Mouse (Mus musculus) heart, embryonic 13.5 days (tissue): ENCODE data around the gene Dnah17. TPM values are rescaled to one million over a fixed set of nuclear protein-coding genes. Genes with fewer than 3 reads are reported as not detected.

Source experiments
- ATAC-seq: fragments of 200-750 bp; cut with Nextera tagmentation; 2 replicates; pipeline ENCODE4 v1.8.0; 2017; ENCODE audit warnings: moderate TSS enrichment; ENCODE audit not compliant: insufficient number of reproducible peaks, low FRiP score, low TSS enrichment; ENCODE audit errors: extremely low read depth
- H3K27ac ChIP-seq: fragments of 300-500 bp; sonication (generic); replicated peaks from 2 replicates; pipeline ENCODE4 v1.5.1; 2015; ENCODE audit warnings: moderate library complexity, mild to moderate bottlenecking, inconsistent platforms
- H3K27me3 ChIP-seq: fragments of 300-500 bp; sonication (generic); replicated peaks from 2 replicates; pipeline ENCODE4 v1.6.1; 2015; ENCODE audit warnings: mild to moderate bottlenecking, inconsistent platforms
- H3K36me3 ChIP-seq: fragments of 300-500 bp; sonication (generic); 2 replicates; pipeline ENCODE4 v1.6.1; 2015; ENCODE audit warnings: mild to moderate bottlenecking, inconsistent platforms
- H3K4me1 ChIP-seq: fragments of 300-500 bp; sonication (generic); 2 replicates; pipeline ENCODE4 v1.6.1; 2015; ENCODE audit warnings: inconsistent platforms
- H3K4me2 ChIP-seq: fragments of 300-500 bp; sonication (generic); 2 replicates; pipeline ENCODE4 v1.6.1; 2015; ENCODE audit warnings: inconsistent platforms, mild to moderate bottlenecking, moderate library complexity
- H3K4me3 ChIP-seq: fragments of 300-500 bp; sonication (generic); 2 replicates; pipeline ENCODE4 v1.5.1; 2015; ENCODE audit warnings: moderate library complexity, mild to moderate bottlenecking, inconsistent platforms
- H3K9ac ChIP-seq: fragments of 300-500 bp; sonication (generic); 2 replicates; pipeline ENCODE4 v1.6.1; 2015; ENCODE audit warnings: inconsistent platforms, mild to moderate bottlenecking, moderate library complexity
- H3K9me3 ChIP-seq: fragments of 300-500 bp; sonication (generic); 2 replicates; pipeline ENCODE4 v1.6.1; 2016; ENCODE audit warnings: inconsistent platforms
- WGBS: fragments of 180-500 bp; shearing (Covaris S2); methylation state at CpG from one replicate; pipeline ENCODE4 v1.1.7; 2015; ENCODE audit warnings: mixed read lengths; 5-methylcytosine and 5-hydroxymethylcytosine counted together
- polyA plus RNA-seq: library from polyadenylated mRNA; unstranded; fragments of >200 nt; fragmentation: Nextera tagmentation; extraction: Ambion mirVana; gene quantifications from 2 replicates; pipeline ENCODE4 v1.2.1, GENCODE M21; 2015

Gene Dnah17
- polyA plus RNA-seq, 1 experiment from 2014 or later, result 0.05 TPM

DNA sequence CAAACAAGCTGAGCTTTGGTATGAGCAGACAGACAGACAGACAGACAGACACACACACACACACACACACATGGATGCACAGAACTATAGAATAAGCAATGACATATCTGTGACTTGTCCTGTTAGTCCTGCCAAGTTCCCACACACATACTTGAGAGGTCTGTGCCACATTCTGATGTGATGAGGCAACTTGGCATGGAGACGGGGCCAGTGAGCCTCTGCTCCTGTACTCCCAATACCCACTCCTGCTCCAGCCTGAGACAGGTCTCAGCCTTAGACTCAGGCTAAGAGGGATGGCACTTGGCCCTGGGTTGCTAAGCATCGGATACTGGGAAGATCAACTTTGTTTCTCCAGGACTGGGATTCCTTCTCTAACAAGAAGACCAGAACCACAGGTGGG is 30.3 kb upstream of the Dnah17 start:
- no peak for ATAC-seq
- H3K9me3 ChIP-seq, result peaks cover 6% of the 10 kb centered on the region
- no peak overlapping the region for H3K4me3 ChIP-seq
- no peaks in the 10 kb centered on the region for H3K27me3 ChIP-seq
- H3K4me2 ChIP-seq, result peak overlapping the region; percentile 13; the same call in 1 of the 2 replicates
- peak overlapping the region; percentile 67 for H3K9ac ChIP-seq
- H3K27ac ChIP-seq, result peak overlapping the region; percentile 86
- peaks cover 55% of the 10 kb centered on the region for H3K4me1 ChIP-seq
- peaks cover 36% of the 10 kb centered on the region for H3K36me3 ChIP-seq
- 40% methylated on average over 2 of the region's 2 CpGs for WGBS

GRCm38 (mm10) chr11:118158753-118159152 is 28.3 kb upstream of the Dnah17 start:
- no peak overlapping the region for H3K4me2 ChIP-seq
- 55% methylated on average over 4 of the region's 4 CpGs for WGBS
- no peak overlapping the region for H3K4me3 ChIP-seq
- H3K4me1 ChIP-seq, result peaks cover 46% of the 10 kb centered on the region
- H3K36me3 ChIP-seq, result peaks cover 17% of the 10 kb centered on the region
- no peak overlapping the region for H3K9ac ChIP-seq
- no peak overlapping the region for H3K27ac ChIP-seq
- H3K9me3 ChIP-seq, result peaks cover 10% of the 10 kb centered on the region
- H3K27me3 ChIP-seq, result no peaks in the 10 kb centered on the region
- ATAC-seq, result no peak

GRCm38 (mm10) chr11:118156480-118157060 is 26.1 kb upstream of the Dnah17 start:
- peaks cover 10% of the 10 kb centered on the region for H3K9me3 ChIP-seq
- no peak overlapping the region for H3K9ac ChIP-seq
- no peak overlapping the region for H3K4me2 ChIP-seq
- no peak overlapping the region for H3K4me3 ChIP-seq
- H3K27ac ChIP-seq, result no peak overlapping the region
- H3K27me3 ChIP-seq, result no peaks in the 10 kb centered on the region
- 76% methylated on average over 8 of the region's 8 CpGs for WGBS
- peaks cover 6% of the 10 kb centered on the region; the same call in 1 of the 2 replicates for H3K36me3 ChIP-seq
- no peak for ATAC-seq
- peaks cover 50% of the 10 kb centered on the region for H3K4me1 ChIP-seq

DNA sequence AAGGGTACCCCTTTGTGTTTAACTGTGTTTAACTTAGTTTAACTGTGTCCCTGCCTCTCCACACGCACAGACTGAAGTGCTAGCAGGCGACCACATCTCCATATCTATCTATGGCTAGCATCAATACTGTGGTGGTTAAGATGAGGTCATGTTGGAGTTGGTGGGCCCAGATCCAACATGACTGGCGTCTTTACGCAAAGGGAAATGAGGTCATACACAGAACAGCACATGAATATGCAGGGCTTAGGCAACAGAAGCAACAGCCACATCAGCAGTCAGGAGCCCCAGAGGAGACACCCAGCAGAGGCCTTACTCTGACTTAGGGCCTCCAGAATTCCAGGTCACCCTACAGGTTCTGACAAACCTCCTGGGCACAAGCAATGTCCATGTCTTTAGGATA is 22.5 kb upstream of the Dnah17 start:
- Histone ChIP-seq H3K27ac (peak overlapping the region; percentile 52; the same call in 1 of the 2 replicates), H3K4me1 (peaks cover 58% of the 10 kb centered on the region), H3K9me3 (peaks cover 10% of the 10 kb centered on the region), H3K36me3 (peaks cover 6% of the 10 kb centered on the region; the same call in 1 of the 2 replicates), H3K9ac (no peak overlapping the region), H3K4me2 (no peak overlapping the region), H3K27me3 (no peaks in the 10 kb centered on the region), H3K4me3 (no peak overlapping the region)
- no peak for ATAC-seq
- 62% methylated on average over 4 of the region's 4 CpGs for WGBS

DNA sequence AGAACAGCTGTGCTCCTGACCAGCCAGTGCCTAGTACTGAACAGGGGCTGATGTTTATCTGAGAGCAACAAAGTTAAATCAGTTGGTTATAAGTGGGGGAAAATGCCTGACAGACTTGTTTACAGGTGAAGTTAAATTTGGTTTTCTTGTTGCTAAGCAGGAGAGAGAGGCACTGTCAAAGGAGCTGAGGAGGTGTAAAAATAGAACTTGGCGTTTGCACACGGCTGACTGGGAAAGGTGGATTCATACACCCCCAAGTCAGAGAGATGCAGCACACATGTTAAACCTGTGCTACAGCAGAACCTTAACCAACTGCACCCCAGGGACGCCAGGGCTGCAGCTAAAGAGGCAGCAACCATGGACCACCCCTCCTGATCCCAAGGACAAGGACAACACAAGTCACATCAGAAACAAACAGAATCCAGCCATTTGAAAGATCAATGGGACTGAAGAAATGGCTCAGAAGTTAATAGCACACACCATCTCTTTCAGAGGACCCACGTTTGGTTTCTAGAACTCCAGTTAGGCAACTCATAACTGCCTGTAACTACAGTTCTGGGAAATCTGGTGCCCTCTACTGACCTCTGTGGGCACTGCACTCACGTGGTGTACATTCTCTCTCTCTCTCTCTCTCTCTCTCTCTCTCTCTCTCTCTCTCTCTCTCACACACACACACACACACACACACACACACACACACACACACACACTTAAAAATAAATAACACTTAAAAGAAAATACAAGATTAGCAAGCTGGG is 21.2 kb upstream of the Dnah17 start:
- Histone ChIP-seq H3K27me3 (no peaks in the 10 kb centered on the region), H3K9ac (no peak overlapping the region), H3K9me3 (peaks cover 10% of the 10 kb centered on the region), H3K4me3 (no peak overlapping the region), H3K4me2 (no peak overlapping the region), H3K27ac (peak overlapping the region; percentile 92), H3K36me3 (peaks cover 6% of the 10 kb centered on the region; the same call in 1 of the 2 replicates), H3K4me1 (peaks cover 51% of the 10 kb centered on the region)
- WGBS, result 75% methylated on average over 5 of the region's 5 CpGs
- ATAC-seq, result no peak

DNA sequence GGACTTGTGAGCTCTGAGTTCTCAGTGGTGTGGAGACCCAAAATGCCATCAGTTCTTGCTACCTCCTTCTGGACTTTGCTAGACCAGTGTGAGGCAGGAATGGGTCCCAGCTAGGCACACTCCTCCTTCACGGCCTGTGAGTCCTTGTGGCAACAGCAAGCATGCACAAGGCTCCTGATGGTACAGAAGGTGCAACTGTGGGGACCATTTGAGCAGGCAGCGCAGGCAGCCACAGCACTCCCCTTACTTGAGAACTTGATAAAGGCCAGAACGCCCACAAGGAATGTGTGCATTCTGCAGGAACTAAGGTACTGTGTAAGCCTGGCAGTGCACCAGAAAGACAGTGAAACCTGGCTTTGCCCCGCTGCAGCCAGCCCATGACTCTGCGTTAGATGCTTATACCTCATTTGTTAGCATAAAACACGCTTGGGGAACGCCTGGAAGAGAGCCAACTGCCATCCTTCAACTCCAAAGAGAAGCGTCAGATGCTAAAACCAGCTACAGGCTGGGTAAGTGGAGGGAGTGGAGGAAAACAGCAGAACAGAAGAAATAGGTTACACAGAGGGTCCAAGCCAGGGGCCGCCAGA is 19.8 kb upstream of the Dnah17 start:
- Histone ChIP-seq H3K27me3 (no peaks in the 10 kb centered on the region), H3K36me3 (no peaks in the 10 kb centered on the region), H3K4me3 (no peak overlapping the region), H3K27ac (peak overlapping the region; percentile 92), H3K9ac (peak overlapping the region; percentile 54), H3K4me2 (peak overlapping the region; percentile 33), H3K4me1 (peaks cover 56% of the 10 kb centered on the region), H3K9me3 (no peaks in the 10 kb centered on the region)
- no peak for ATAC-seq
- 34% methylated on average over 9 of the region's 9 CpGs for WGBS

GRCm38 (mm10) chr11:118147877-118148637 is 17.6 kb upstream of the Dnah17 start:
- ATAC-seq, result no peak
- no peak overlapping the region for H3K4me3 ChIP-seq
- no peaks in the 10 kb centered on the region for H3K27me3 ChIP-seq
- no peaks in the 10 kb centered on the region for H3K9me3 ChIP-seq
- WGBS, result 73% methylated on average over 9 of the region's 9 CpGs
- peaks cover 48% of the 10 kb centered on the region for H3K4me1 ChIP-seq
- no peaks in the 10 kb centered on the region for H3K36me3 ChIP-seq
- no peak overlapping the region for H3K4me2 ChIP-seq
- H3K9ac ChIP-seq, result no peak overlapping the region
- H3K27ac ChIP-seq, result no peak overlapping the region

DNA sequence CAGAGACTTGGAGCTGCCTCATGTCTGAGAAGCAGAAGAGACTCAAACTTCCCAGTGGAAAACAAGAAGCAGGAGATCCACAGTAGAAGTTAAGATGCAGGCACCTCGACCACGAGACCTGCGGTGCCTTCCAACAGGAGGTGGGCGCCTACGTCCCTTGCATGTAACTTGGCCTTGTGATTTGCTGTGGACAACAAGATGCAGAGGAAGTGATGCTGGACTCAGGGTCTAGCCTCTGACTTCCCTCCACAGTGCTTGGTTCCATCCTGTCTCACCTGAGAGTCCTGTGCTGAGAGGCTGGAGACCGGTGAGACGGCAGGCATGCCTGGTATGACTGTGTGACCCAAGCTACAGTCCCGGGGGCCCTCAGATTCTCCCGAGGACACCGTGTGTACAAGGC is 16.0 kb upstream of the Dnah17 start:
- 87% methylated on average over 10 of the region's 10 CpGs for WGBS
- Histone ChIP-seq H3K27me3 (no peaks in the 10 kb centered on the region), H3K4me2 (peak overlapping the region; percentile 40; the same call in 1 of the 2 replicates), H3K9ac (no peak overlapping the region), H3K4me1 (peaks cover 52% of the 10 kb centered on the region), H3K27ac (peak overlapping the region; percentile 69), H3K36me3 (no peaks in the 10 kb centered on the region), H3K9me3 (no peaks in the 10 kb centered on the region), H3K4me3 (no peak overlapping the region)
- ATAC-seq, result no peak

DNA sequence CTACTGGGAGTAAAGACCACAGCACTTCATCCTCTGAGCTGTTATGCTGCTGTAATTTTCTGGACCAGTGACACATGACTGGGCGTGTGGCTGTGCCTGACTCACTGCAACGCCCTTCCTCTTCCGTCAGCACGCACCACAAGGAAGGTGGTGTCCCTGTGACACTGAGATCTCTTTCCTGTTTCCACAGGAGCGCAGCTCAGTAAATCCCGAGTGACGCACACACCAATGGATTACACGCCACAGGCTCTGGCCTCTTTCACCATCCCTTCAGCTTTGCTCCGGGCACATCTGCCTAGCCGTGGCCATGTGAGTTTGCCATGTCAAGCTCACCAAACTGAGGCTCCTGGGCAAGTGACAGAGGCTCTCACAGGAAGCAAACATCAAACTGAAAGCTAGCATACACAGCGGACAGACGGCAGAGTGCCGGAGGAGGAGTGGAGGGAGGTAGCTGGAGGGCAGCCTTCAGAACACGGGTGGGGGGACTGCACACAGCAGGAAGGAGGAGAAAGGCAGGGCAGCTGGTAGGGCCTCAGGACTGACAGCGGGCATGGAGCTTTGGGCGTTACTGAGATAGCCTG is 15.4 kb upstream of the Dnah17 start:
- H3K9me3 ChIP-seq, result no peaks in the 10 kb centered on the region
- peak overlapping the region; percentile 9; the same call in 1 of the 2 replicates for H3K4me3 ChIP-seq
- no peak for ATAC-seq
- peak overlapping the region; percentile 40 for H3K4me2 ChIP-seq
- no peaks in the 10 kb centered on the region for H3K36me3 ChIP-seq
- 69% methylated on average over 16 of the region's 16 CpGs for WGBS
- peak overlapping the region; percentile 62 for H3K9ac ChIP-seq
- H3K27ac ChIP-seq, result peak overlapping the region; percentile 69
- H3K27me3 ChIP-seq, result no peaks in the 10 kb centered on the region
- H3K4me1 ChIP-seq, result peaks cover 47% of the 10 kb centered on the region

DNA sequence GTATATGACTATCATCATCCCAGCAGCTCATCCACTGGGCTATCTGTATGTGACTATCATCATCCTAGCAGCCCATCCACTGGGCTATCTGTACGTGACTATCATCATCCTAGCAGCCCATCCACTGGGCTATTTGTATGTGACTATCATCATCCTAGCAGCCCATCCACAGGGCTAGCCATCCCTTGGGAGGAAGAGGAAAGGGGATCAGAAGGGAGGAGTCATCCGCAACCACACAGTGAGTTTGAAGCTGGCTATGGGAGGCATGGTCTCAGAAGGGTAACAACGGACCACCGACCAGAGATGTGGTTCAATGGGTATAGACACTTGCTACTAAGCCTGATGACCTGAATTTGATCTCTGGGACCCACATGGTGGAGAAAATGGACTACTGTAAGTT is 14.7 kb upstream of the Dnah17 start:
- Histone ChIP-seq H3K9ac (no peak overlapping the region), H3K27ac (no peak overlapping the region), H3K4me2 (no peak overlapping the region), H3K4me1 (peaks cover 46% of the 10 kb centered on the region), H3K9me3 (no peaks in the 10 kb centered on the region), H3K36me3 (no peaks in the 10 kb centered on the region), H3K27me3 (no peaks in the 10 kb centered on the region), H3K4me3 (no peak overlapping the region)
- ATAC-seq, result no peak
- WGBS, result 80% methylated on average over 4 of the region's 4 CpGs

DNA sequence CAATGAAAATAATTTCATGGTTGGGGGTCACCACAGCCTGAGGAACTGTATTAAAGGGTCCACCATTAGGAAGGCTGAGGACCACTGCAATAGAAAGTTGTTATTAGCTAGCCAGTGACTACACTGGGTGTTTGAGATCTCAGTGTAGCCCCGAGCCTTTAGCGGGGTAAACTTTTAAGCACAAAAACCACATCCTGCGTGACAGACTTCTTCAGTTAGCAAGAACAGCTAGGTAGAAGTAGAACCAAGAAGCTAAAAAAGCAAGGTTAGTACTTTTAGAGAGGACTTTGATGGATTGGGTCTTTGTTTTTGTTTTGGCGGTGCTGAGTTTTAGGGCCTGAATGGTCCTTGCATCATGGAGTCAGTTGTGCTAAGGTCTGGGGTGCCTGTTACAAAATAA is 13.3 kb upstream of the Dnah17 start:
- 90% methylated on average over 4 of the region's 4 CpGs for WGBS
- H3K9me3 ChIP-seq, result peaks cover 3% of the 10 kb centered on the region; the same call in 1 of the 2 replicates
- no peak overlapping the region for H3K4me3 ChIP-seq
- H3K36me3 ChIP-seq, result no peaks in the 10 kb centered on the region
- H3K9ac ChIP-seq, result no peak overlapping the region
- H3K4me2 ChIP-seq, result no peak overlapping the region
- no peak for ATAC-seq
- no peaks in the 10 kb centered on the region for H3K27me3 ChIP-seq
- no peak overlapping the region for H3K27ac ChIP-seq
- H3K4me1 ChIP-seq, result peaks cover 32% of the 10 kb centered on the region
